Mouse (Mus musculus): ENCODE data around the gene Hcar2. TPM values are rescaled to one million over a fixed set of nuclear protein-coding genes. Genes with fewer than 3 reads are reported as not detected.
A peak's percentile ranks its signal among the peaks of the same experiment; 100 is the strongest.

Gene Hcar2
- not detected for total RNA-seq (2021)
- long read RNA-seq, experiment 1 = 0 reads
- long read RNA-seq, experiment 2 = 0 reads

- no peak for DNase-seq (ENCODE audit: low spot score)
Observed at GRCm38 (mm10) chr5:123865365-123865764, at the start of gene Hcar2. Hcar2 (minus strand) TSS chr5:123865499.

DNA sequence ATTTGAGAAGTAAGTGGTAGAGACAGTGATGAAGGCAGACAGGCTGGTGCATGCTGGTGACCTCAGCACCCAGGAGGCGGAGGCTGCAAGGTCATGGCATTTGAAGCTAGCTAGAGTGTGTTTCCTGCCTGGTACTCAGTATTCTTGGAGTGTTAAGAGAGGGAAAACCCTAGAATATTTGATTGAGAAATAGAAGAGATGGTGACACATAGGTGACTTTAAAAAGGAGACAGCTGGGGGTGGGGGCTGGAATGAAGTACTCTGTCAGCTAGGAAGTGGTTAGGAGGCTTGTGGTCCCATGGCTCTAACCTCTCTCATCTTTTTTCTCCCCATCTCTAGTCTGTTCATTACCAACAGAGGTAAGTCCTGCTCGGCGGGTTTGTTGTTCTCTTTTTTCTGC, 49.6 kb upstream of the Hcar2 start:
- DNase-seq (ENCODE audit: low spot score) = no peak

DNA sequence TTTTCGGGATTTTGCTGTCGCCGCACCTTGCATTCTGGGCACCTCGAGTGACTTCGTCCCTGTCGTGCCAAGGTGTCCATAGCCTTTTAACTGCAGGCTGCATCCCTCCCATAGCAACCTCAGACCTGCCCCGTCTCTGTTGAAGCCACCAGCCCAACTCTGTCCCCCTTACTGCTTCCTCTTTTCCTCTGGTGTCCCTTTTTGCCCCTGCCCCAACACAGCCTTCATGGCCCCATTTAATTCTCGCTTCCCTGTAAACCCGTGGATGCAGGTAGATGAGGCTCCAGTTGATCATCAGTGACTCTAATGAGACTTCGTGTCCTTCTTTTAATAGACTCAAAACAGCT, 42.3 kb upstream of the Hcar2 start:
- no peak for DNase-seq (ENCODE audit: low spot score)

DNA sequence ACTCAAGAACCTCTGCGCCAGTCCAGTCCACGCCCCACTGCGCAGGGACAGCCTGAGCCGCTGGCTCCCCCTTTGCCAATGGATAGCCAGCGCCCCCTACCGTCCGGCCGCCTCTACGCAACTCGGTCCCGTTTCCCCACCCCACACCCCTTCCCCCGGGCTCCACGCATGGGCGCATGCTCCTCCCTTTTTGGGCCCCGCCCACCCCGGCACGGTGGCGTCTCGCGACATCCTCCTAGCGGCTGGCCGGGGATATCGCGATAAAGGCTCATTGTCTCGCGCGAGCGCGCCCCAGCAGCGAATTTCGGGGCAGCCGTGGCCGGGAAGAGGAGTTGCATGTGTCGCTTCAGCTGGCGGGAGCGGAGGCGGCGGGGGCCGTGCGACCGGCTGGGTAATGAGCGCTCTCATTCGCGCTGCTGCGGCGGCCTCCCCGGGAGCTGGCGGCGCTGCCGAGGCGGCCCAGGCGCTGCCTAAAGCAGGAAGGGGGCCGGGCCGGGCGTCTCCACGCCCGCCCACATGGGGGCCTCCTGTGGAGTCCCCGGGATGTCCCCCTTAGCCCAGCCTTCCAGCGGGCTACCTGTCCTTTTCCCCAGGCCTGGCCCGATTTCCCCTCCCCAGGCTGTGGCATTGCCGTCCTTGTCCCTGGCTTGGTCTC, 41.8 kb upstream of the Hcar2 start, which contains the start of gene Denr:
TSS of gene Denr (plus strand) at position 200 of the 655 bp plus-strand sequence.
- DNase-seq (ENCODE audit: low spot score) = peak; percentile 99

DNA sequence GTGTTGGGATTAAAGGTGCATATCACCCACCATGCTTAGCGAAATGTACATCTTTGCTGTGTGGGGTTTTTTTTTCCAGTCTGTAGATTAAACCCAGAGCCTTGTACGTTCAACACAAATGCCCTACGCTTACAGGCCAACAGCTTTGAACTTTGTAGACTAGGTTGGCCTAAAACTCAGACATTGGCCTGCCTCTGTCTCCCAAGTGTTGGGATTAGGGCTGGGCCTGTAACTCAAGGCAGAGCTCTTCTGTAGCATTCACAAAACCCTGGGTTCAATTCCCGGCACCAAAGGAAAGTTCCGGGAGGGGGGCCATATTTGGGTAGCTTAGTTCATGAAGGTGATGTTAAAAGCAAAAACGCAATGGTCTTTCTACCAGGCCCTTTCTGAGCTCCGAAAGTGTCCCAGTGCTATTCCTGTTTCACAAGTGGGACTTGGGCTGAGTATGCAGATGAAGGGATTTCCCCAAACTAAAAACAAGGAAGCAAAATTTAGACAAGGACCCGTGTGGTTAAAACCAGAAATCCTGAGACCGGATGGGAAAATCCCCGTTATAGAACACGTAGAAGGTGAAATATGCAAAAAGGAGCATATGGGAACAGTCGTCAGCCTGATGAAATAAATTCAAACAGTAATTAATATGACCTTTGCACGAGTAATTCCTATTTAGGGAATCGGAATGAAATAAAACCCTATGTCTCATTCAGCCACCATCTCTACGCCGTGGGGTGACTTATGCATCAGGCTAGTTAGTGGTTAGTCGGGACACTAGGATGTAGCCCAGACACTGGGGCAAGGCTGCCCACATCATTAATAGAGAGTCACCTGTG, 41.1 kb upstream of the Hcar2 start:
- no peak for DNase-seq (ENCODE audit: low spot score)

DNA sequence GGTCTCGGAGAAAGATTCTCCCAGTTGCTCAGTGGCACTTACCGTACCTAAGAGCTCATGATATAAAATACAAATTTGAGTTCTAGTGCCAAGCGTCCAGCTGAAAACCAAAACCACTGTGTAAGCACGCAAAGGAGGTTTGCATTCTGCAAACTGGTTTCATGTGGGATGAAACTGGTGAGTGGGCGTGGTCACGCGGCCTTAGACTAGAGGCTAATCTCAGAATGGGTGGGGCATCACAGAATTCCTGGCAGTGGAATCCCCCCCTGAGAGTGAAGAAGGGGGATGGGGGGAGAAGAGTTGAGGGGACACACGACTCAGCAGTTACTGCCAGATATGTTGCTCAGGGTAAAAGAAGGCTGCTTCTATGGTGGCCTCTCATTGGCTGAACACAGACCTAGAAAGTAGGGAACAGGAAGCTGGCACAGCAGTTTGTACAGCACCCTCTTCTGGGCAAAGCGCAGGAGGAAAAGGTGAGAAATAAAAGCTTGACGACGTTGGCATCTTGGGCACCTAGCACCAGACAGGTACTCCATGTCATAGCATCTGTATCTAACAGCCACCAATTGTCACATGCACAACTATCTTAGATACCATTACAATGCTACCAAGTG, 38.9 kb upstream of the Hcar2 start:
- DNase-seq (ENCODE audit: low spot score) = no peak

DNA sequence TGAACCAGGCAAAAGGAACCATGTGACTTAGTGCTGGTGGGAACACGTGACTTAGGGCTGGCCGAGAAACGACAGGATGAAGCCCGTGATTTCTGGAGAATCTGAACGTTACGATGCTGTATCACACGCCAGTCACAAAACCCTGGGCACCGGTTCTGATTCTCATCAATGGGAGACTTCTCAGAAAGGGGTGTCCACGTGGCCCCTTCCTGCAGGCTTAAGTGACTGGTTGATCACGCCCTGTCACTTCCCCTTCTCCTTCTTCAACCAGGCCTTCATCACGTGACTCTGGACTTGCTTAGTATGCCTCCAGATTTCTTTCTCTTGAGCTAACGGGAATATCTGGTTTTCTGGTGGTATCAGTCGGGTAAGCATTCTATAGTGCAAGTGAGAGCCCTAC, 32.1 kb upstream of the Hcar2 start:
- no peak for DNase-seq (ENCODE audit: low spot score)

- no peak for DNase-seq (ENCODE audit: low spot score)
Observed at GRCm38 (mm10) chr5:123896395-123896794, 31.1 kb upstream of the Hcar2 start.

DNA sequence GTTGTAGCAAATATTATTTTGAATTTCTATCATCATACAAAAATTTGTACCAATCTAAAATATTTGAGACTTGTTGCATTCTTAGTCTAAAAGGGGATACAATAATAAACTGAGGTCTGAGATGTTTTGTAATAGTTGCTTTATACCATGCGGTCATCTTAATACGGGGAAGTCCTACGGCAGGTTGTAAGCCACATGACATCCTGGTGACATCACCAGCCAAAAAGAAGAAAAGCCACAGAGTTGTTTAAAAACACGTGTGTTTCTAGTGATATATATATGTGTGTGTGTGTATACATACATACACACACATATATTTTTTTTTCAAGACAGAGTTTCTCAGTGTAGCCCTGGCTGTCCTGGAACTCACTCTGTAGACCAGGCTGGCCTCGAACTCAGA, 28.2 kb upstream of the Hcar2 start:
- DNase-seq (ENCODE audit: low spot score) = no peak

DNA sequence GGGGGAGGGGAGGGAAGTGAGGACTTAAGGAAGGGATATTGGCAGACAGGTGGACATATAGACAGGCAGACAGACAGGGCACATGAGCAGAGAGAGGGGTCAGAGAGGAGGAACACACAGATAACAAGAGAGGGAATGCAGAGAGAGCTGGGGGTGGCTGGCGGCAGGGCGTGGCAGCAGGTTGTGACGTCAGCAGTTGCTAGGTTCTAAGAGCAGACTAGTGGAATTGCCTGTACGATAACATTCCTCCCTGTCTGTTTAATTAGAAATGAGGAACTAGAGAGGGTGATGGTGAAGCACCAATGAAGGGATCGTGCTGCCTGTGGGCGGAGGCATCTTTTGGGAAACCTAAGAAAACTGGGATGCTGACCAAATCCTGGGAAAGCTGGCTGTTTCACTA, 26.4 kb upstream of the Hcar2 start:
- no peak for DNase-seq (ENCODE audit: low spot score)

DNA sequence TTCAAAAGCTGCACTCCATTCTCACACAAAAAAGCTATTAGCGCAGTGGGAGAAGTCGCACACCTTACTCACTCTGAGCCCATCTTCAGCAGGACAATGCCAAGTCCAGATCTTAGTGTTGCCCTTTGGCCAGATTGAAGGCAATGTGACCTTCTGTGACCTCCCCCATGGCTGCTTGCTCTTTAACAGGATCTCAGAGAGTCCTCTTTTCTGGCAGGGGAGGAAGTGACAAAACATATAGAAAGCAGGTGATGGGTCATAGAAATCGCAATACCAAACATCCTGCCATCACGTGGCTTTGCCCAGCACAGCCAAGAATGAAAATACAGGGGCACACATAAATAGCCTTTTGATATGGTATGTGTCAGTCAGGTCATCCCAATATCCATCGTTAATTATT, 25.7 kb upstream of the Hcar2 start:
- no peak for DNase-seq (ENCODE audit: low spot score)

- DNase-seq (ENCODE audit: low spot score) = no peak
Observed at GRCm38 (mm10) chr5:123890312-123890711, 25.0 kb upstream of the Hcar2 start.

GRCm38 (mm10) chr5:123886365-123886764, 21.1 kb upstream of the Hcar2 start:
- DNase-seq (ENCODE audit: low spot score) = no peak

DNA sequence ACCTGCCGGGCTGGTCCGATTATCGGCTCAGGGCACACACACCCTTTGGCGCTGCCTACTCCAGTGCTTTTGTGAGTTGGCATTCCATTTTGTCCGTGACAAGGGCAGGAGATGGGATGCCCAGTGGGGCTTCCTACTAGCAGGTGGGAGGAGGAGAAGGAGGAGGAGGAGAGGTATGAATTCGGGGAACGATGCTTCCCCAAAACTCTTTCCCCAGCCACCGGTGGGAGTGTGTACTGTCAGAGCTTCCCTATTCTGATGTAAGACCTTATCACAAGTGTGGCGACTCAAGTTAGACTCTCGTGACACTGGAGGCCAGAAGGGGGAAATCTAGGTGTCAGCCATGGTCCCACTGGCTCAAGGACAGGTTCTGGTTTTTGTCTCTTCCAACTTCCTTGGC, 19.0 kb upstream of the Hcar2 start:
- DNase-seq (ENCODE audit: low spot score) = no peak

- DNase-seq (ENCODE audit: low spot score) = no peak
Observed at GRCm38 (mm10) chr5:123883891-123884290, 18.6 kb upstream of the Hcar2 start.

- DNase-seq (ENCODE audit: low spot score) = no peak
Observed at GRCm38 (mm10) chr5:123880778-123881177, 15.5 kb upstream of the Hcar2 start.

- no peak for DNase-seq (ENCODE audit: low spot score)
Observed at GRCm38 (mm10) chr5:123879928-123880327, 14.6 kb upstream of the Hcar2 start, which contains the start of gene Hcar1. Hcar1 (minus strand) TSS chr5:123880020.

- no peak for DNase-seq (ENCODE audit: low spot score)
Observed at GRCm38 (mm10) chr5:123878056-123878455, 12.8 kb upstream of the Hcar2 start.

GRCm38 (mm10) chr5:123874177-123874576, 8.9 kb upstream of the Hcar2 start:
- no peak for DNase-seq (ENCODE audit: low spot score)

GRCm38 (mm10) chr5:123869615-123870014, 4.3 kb upstream of the Hcar2 start:
- no peak for DNase-seq (ENCODE audit: low spot score)

GRCm38 (mm10) chr5:123866457-123866856, 1.2 kb upstream of the Hcar2 start:
- no peak for DNase-seq (ENCODE audit: low spot score)

- no peak for DNase-seq (ENCODE audit: low spot score)
Observed at GRCm38 (mm10) chr5:123863934-123864333, 1.4 kb downstream of the Hcar2 start.
